Mouse (Mus musculus) right cerebral cortex, adult 2 months (tissue): ENCODE results near the gene Cnot2.

Experiments used
- DNase-seq, 2 experiments: peaks; one replicate each; pipeline ENCODE4 v3.0.0; 2021 to 2022; ENCODE audit warnings: low spot score in 2 of 2

Cnot2 gene

DNA sequence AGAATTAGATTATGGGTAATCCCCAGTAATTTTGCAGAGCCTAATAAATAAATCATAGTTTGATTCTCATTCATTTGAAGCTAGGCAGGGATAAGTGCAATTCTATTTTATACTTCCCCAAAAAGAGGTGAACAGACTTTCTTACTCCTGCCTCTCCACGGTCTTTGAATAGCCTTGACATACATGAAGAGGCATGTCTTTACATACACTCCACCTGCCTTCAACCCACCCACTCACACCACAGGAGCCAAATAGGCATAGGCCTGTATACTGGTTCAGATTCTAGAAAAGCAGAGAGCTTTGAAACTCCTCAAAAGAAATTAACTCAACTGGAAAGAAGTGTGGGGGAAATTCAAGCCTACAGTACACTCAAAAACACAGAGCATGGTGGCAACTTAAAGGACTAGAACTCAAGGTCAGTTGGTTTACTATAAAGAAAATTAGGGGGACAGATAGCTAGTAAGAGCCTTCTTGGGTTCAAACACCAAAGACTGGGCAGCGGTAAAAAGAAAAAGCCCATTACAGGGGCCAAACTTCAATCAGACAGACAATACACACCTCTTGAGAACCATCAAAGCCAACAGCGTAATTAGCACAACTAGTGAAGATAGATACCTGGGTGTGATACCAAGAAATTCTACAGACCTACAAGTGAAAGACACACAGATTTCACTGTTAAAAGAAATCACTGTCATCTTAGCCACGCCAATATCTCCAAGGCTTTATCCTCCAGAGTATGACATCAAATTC lies 18.4 kb downstream of the Cnot2 start:
- DNase-seq: no peak

DNA sequence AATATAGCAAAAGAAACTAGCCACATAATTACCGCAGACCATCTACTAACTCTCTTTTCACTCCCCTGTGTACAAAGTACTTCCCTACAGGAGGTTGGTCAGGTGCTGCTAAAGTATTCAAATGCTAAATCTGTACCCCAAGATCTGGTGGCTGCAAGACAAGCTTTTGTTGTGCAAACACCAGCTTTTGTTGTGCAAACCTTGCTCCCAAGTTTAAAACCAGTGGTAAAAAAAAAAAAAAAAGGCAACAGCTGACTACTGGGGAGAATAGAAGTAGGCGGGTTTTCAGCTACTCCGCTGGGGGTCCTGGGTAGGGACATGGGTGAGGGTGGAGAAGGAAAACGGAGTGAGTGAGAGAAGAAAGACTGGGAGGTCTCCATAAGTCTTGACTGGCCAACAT lies 19.1 kb downstream of the Cnot2 start:
- DNase-seq: no peak

DNA sequence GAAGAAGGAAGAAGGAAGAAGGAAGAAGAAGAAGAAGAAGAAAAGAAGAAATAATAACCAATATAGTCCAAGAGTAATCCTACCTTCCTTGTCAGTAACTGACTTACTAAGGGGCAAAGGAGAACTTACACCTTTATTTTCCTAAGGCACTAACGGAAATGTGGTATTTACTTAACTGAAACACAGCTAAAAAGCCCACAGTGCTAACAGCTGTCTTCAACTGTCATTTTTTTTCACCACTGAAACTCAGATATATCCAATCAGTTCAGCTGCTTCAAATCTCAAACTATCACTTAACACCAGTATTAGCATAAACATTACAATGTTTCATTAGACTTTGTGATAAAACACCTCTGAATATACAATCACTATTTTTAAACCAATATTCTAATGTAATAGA lies 22.1 kb downstream of the Cnot2 start:
- DNase-seq: no peak

DNA sequence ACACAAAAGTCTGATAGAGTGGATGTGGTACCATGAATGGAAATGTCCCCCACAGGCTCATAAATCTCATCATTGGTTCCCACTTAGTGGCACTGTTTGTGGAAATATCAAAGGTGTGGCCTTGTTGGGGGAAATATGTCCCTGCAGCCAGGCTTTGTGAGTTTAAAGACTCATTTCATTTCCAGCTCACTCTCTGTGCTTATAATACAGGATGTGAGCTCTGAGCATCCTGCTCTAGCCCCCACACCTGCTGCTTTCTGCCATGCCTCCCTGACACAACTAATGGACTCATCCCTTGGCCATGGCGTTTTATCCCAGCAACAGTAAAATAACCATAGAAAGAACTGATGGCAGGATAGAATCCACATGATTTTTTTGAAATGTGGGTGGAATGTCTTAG lies 24.1 kb downstream of the Cnot2 start:
- no peak for DNase-seq

DNA sequence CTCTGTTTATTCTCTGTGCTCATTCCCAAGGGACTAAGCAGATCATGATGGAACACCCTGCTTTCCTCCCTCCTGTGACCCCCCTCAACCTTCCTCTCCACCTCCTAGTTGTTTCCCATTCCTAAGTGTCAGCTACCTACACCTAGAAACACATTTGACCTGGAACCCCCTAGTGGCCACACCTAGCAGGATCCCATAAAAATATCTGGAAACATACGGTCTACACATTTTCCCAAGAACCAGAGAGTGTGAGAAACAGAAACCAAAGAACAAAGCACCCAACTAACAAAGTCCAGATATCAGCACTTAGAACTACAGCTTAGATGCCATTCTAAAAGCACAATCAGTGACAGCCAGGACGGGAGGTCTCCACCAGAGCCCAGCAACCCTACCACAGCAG lies 26.9 kb downstream of the Cnot2 start:
- DNase-seq: no peak

DNA sequence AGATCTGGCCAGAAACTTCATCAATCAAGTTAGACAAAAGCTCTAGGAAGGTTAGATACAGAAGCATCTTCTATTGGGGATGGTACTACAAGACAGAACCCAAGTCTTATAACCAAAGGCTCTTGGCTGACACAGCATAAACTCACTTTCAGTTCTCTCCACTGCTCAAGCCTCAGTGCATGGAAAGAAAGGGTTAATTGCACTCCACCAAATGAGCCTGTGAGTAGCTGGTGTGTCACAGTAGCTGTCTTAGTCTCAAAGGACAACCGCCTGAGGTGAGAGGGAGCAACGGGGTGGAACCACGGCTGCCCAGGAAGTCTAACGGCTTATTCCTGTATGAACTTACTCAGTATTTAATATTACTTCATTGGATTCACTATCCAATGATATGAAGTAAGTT lies 33.4 kb downstream of the Cnot2 start:
- no peak for DNase-seq

DNA sequence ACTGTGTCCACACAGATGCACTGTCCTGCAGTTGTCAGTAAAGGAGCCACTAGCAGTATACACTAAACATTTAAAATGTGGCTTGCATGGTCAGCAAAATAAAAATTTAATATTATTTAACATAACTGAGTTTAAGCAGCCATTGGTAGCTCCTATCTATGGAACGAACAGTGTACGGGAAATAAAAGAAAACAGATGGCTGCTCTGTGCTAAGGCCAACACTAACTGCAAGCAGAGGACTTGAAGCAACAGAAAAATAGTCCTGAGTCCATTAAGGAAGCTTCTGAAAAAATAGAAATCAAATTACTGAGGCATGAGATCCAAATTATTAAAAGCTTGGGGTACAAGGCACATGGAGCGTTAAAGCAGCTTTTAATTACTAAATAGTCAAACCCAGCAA lies 35.1 kb downstream of the Cnot2 start:
- DNase-seq: no peak

DNA sequence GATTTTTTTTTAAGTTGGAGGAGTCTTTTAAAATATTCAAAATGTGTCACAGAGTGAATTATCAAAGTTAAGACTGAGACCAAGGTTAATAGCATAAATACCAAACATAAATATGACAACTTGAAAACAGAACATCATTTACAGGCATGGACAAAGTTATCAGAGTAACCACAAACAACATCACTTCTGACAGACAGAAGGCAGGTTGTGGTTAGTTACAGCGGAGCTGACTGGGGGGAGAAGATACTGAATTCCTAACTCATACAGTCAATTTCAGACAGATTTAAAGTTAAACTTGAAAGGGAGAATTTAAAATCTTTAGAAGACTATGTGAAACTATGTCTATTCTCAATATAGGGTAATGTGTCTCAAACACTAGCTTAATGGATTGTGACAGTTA lies 38.2 kb downstream of the Cnot2 start:
- no peak for DNase-seq

DNA sequence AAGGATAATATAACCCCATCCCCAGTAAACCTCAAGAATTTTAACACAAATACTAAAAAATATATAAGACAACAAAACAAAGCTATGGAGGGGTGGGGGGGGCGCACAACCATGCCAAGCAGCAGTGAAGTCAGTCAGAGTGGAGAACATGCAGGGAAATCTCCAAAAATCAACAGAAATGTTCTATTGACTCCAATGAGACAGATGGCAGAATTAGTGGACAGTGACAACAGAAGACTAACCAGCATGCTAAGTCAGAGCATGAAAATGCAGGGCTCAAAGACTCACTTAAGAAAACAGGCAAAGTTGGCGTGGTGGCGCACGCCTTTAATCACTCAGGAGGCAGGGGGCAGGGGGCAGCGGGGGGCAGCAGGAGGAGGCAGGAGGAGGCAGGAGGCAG lies 40.6 kb downstream of the Cnot2 start:
- no peak for DNase-seq

DNA sequence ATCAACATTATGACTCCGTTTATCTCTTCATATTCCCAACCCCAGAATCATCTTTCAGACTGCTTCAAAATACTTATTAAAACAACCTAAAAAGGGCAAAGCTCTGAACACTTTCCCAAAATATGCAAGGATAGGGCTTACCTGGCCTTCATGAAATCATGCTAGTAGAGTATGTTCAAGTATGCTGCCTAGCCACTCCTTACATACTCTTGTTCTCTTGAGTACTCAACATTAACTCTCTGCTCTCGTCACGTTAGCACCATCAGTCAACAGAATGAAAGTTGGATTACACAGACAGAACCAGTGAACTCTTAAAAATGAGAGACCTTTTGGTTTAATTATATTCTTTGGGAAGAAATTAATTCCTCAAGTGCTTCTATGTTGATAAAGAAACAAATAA lies 43.8 kb downstream of the Cnot2 start:
- no peak for DNase-seq

DNA sequence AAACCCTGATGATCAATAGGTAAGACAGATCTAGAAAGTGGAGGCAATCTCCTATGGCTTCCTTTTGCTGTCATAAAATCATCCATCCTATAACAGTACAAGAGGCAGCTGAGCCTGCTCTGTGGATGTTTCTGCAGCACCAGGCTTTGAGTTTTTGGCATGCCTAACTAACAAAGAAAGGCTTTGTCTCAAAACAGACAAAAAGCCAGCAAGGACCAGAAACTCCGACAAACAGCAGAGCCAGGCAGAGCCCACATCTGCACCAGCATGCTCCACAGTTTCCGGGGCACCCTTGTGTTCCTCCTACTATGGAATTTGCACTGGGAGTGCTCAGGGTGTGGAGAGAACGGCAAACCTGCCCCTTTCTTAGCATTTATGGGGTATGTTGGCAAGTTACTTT lies 47.0 kb downstream of the Cnot2 start:
- DNase-seq: no peak

DNA sequence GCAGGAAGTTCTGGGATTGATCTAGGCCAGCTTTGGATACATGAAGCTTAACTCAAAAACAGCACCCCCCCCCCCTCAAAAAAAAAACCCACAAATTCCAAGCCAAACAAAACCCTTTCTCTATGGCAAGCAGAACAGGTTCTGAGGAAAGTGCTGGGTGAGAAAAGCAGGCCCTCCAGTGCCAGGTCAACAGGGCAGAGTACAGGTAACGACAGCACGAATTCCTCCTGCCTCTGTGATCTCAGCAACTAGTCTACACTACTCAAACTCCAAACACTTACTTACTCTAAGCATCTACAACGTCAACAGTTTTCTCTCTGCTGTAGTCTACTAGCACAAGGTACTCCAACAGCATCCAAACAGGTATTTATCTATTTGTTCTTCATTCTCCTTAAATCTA lies 48.8 kb downstream of the Cnot2 start:
- DNase-seq: no peak

DNA sequence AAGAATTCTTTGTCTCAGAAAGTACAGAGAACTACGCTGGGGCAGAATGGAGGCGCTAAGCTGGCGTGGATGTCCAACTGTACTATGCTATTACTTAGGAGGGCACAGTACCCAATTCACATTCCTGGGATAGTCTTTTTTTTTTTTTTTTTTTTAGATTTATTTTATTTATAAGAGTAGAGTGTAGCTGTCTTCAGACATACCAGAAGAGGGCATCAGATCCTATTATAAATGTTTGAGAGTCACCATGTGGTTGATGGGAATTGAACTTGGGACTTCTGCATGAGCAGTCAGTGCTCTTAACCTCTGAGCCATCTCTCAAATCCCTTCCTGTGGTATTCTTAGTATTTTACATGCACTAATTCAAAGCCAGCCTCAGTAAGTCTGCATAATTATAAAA lies 50.2 kb downstream of the Cnot2 start:
- no peak for DNase-seq

DNA sequence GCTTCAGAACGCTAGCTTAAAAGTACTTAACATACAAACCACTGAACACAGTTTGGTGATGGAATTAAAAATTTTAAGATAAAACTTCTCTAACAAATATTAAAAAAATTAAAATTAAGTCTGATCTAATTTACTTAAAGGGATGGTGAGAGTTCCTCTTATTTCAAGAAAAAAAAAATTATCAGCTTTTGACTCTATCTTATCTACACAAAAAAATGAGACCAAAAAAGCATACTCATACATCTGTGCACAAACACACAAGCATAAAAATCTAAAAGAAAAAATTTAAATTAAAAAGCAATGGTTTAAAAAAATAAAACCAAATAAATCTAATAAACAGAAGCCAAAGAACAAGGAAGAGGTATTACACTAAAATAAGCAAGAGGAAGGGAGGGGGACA lies 61.7 kb downstream of the Cnot2 start:
- no peak for DNase-seq

DNA sequence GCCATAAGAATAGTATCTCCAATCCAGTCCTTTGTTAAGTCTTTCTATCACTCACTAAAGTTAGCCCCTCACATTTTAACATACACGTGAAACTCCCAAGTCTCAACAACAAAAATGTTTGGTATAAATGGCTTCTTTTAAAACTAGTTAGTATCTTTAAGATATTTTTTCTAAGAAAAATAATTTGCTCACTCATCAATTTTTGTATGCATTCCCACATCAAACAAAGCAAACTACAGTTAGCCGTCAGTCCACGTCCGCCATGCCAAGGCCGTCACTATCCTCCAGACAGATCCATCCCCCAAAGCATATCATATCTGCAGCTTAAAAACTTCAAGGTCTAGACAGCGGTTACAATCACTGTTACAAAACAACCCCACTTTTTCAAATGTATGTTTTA lies 65.7 kb downstream of the Cnot2 start:
- no peak for DNase-seq

DNA sequence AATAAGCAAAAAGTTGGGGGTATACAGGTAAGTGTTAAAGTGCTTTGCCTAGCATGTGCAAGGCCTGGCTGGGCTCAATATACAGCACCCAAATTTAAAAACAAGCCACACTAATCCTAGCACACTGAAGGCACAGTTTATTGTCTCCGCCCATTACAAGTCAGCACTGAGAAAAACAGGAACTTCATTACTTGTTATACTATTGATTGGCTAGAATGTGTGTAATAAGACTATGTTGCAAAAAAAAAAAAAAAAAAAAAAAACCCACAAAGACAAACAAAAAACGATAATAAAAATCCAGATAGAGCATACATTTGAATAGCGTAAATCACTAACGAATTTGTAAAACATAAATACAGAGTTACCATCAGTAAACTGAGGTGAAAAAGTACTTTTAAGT lies 66.2 kb downstream of the Cnot2 start:
- DNase-seq: no peak

DNA sequence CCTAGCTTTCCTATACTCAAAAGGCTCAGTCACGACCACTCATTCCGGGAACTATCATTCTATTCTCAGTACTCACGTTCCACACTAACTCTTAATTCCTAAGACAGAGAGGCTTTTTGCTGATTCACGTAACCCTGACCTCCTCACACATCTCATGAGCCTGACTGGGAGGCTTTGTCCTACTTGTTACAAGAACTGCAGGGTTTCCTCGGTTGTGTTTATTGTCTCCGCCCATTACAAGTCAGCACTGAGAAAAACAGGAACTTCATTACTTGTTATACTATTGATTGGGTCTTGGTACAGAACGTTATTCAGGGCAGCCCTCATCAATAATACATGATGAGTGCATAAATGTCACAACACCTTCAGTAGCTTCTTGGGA lies 68.1 kb downstream of the Cnot2 start:
- DNase-seq: no peak

DNA sequence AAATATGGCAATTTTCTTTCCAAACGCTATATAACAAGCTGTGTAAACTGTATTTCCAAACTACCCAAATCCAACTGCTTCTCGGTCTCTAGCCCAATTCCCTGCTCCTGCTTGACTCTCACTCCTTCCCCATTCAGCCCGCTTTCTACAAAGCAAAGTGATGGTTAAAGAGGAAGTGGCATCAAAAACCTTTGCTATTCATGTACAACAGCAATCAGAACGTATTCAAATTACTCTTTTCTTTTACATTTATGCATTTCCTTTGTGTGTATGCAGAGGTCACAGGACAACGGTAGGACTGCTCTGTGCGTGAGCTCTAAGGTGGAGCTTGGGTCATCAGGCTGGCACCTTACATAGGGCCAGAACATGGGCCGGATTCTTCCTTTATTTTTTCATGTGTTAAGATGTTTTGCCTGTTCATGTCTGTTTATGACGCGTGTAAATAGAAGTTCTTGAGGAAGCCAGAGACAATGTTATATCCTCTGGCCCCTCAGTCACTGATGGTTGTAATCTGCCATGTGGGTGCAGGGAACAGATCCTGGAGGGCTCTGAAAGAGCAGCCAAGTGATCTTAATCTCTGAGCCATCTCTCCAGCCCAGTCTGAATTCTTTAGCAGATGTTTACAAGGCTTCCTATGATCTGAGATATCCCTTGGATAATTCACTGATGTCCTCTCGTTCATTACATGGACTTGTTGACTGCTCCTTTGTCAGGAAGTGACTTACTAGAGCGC lies 68.6 kb downstream of the Cnot2 start:
- no peak for DNase-seq

DNA sequence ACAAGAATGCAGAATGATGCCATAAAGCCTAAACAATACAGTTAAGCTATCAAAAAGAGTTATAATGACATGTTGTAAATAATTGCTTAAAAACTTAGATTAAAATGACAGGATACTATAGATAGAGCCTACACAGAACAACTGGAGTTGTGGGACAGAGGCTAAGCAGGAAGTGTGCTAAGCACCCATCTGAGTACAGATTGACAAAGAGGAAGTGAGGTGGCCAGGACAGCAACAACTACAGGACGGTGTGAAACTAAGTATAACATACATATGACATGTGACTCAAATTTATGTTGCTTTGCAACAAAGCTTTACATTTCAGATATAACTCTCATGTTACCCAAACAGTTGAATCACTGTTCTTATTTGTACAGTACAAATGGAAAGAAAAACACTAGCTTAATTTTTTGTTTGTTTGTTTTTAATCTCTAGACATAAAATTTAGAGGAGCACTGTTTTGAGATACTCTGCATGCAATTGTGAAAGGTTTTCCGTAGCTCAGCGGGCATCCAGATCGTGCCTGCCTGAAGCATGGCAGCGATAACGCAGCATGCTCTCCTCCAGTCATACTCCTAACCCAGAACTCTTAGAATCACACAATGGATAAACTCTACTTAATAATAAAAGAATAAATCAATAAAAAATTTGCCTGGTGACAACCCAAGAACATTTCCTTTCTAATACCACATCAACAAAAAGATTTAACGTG lies 75.9 kb downstream of the Cnot2 start:
- no peak for DNase-seq

DNA sequence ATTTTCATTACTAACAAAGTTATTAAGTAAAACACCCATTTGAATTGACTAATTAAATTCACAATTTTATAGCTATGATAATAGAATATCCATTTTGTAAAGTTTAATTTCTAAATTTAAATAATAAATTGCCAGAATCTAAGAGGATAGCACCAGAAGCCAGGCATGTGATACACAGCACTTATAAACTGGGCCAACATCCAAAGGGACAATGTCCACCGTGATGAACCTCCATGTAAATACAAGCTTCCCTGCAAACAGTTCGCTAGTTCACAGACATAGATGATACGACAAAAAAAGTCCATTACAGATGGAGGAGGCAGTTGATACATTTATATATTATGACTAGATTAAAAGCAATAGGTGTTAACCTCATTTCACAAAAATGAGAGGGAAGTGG lies 88.5 kb downstream of the Cnot2 start:
- DNase-seq: no peak

DNA sequence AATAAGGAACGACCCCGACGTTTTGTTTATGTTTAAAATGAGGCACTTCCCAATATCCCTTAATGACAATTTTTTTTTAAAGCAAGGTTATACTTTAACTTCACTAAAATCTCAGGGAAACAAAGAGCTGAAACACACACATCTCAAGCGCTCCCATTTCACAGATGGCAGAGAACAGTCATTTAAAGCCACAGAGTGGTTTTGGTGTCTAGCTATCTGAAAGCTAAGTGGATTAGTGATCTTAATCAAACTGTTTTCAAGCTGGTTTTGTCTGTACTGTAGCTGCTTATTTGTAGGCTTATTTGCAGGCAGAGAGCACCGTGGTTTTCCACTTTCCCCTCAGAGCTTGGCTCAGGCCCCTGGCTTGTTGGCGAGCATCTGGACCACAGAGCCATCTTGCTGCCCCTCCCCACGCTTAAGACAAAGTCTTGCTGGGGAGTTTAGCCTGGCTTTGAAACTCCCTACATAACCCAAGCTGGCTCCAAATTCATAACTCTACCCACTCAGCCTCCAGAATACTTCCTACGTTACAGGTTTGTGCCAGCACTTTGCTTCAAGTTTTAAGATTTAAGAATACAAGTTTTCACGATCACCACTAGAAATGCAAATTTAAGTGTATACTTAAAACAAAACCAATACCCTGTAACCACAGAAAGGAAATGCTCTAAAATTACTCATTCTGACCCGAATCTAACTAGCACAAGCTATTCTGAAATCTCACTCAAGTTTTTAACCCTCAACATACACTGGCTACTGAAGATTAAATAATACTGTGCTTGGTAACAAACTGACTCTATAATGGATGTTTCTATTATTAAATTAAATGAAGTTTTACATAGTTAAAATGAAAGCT lies 94.2 kb downstream of the Cnot2 start:
- DNase-seq: peak in 1 of 2 experiments; percentile 38

DNA sequence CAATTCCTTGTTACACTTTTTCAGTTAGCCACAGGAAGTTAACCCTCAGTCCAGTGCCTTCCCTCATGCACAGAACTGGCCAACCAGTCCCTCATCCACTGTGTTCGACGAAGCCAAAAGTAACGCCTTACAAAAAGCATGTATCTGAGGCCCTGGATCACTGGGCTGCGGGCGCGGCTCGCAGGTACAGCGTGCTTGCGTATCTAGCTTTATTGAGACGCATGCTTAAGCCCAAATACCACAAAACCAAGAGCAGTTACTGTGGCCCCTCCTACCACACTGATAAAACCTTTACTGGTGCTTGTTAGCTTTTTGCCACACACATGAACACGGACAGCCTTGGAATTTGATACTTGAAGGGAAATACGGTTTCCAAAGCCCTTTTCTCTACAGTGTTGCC lies 99.4 kb downstream of the Cnot2 start:
- DNase-seq: no peak
